Mouse (Mus musculus) embryonic fibroblast, embryonic 13.5 days (primary cell): Measurements from ENCODE around the gene Col6a3.

Experiments used
- CTCF ChIP-seq: IDR thresholded peaks from 2 replicates; pipeline ENCODE4 v1.5.1; 2011; ENCODE audit warnings: mild to moderate bottlenecking, control low read depth, low read length, moderate library complexity, borderline replicate concordance; ENCODE audit not compliant: insufficient read depth
- POLR2A ChIP-seq: IDR thresholded peaks from 2 replicates; pipeline ENCODE4 v1.6.1; 2011; ENCODE audit warnings: low read depth, mild to moderate bottlenecking, control low read depth, low read length, moderate library complexity

DNA sequence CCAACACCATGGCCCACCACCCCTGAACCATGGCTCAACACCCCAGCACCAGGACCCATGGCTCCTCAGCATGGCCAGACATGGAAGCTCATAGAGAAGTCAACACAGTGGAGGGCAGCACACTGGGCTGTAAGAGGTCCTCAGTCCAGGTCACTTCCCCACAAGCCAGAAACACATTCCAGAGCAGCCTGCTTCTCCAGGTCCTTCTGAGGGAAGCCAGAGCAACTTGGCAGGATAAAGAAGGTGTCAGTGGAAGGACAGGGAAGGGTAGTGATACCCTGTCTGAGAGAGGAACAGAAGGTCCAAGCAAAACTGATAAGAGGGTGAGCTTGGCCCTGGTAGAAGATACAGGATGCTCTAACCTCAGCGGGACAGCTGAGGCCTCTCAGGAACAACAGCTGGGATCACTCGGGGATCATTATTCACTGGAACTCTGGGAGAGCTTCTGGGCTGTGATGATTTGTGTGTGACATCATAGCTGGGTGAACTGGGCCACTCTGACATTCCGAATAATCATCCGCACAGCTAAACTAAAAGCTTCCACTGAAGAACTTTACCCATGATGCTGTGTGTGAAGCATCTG, 85.6 kb downstream of the Col6a3 start:
- TF ChIP-seq CTCF (no peak), POLR2A (no peak)
